Mouse (Mus musculus): ENCODE data around the gene Fancd2os. TPM values are rescaled to one million over a fixed set of nuclear protein-coding genes. Genes with fewer than 3 reads are reported as not detected.

Fancd2os gene
- total and polyA plus RNA-seq, 3 experiments: 0.12 to 0.22 TPM; not detected in 1

- Histone ChIP-seq H3K36me3 (ENCODE audit: control insufficient read depth in 1 of 2, insufficient read depth in 2 of 2, low read length in 2 of 2) (peaks cover 0 to 24% of the 10 kb centered on the region in 2 experiments), H3K27ac (ENCODE audit: control insufficient read depth, low read depth, low read length) (peak within 1 kb of the TSS; percentile 57), H3K79me2 (ENCODE audit: control insufficient read depth, insufficient read depth, low read length, poor library complexity) (peaks cover 10% of the 10 kb centered on the region), H3K9me3 (replicated peaks; ENCODE audit: insufficient read depth, low read length) (no peaks in the 10 kb centered on the region), H3K4me1 (ENCODE audit: control insufficient read depth in 1 of 2, insufficient read depth in 2 of 2, low read length in 2 of 2) (peaks cover 6 to 13% of the 10 kb centered on the region in 2 experiments), H3K4me3 (ENCODE audit: control insufficient read depth in 1 of 2, insufficient read depth in 1 of 2, low read depth in 2 of 2, low read length in 2 of 2) (peak within 1 kb of the TSS; percentile 88 to 100), H3K27me3 (ENCODE audit: control insufficient read depth in 1 of 2, insufficient read depth in 2 of 2, low read length in 2 of 2) (no peaks in the 10 kb centered on the region), H3K9ac (ENCODE audit: control insufficient read depth, low read depth, low read length, poor library complexity, severe bottlenecking) (peak within 1 kb of the TSS; percentile 98)
- TF ChIP-seq NELFE (IDR thresholded peaks at IDR 0.05; ENCODE audit: low read depth, low read length): peak; percentile 71
- peak; percentile 34 for TF ChIP-seq MXI1 (IDR thresholded peaks at IDR 0.05; ENCODE audit: low read depth, low read length)
- TF ChIP-seq TCF12 (IDR thresholded peaks at IDR 0.05; ENCODE audit: low read depth, low read length): 0 out of 2 replicates have a peak, but pooled peaks have one; percentile 0
- TF ChIP-seq MYB (IDR thresholded peaks at IDR 0.05; ENCODE audit: low read depth, low read length): no peak
- peak; percentile 14; the same call in 1 of the 2 replicates for TF ChIP-seq TBP (IDR thresholded peaks at IDR 0.05; ENCODE audit: low read depth, low read length)
- TF ChIP-seq ZMIZ1 (IDR thresholded peaks at IDR 0.05; ENCODE audit: low read depth, low read length): peak; percentile 78; the same call in 1 of the 2 replicates
- TF ChIP-seq USF2 (IDR thresholded peaks at IDR 0.05; ENCODE audit: borderline replicate concordance in 1 of 2, insufficient read depth in 1 of 2, low read depth in 1 of 2, low read length in 2 of 2): no peak
- TF ChIP-seq GABPA (IDR thresholded peaks at IDR 0.05; ENCODE audit: low read depth, low read length): no peak
- TF ChIP-seq MAFK (IDR thresholded peaks at IDR 0.05; ENCODE audit: borderline replicate concordance, low read depth, low read length): no peak
- peak; percentile 55 for TF ChIP-seq NRF1 (IDR thresholded peaks at IDR 0.05; ENCODE audit: insufficient read depth, low read depth, low read length, poor library complexity, severe bottlenecking)
- TF ChIP-seq MEF2A (IDR thresholded peaks at IDR 0.05; ENCODE audit: extremely low read depth, insufficient replicate concordance, low read depth, low read length, poor library complexity, severe bottlenecking): no peak
- peak; percentile 62 for TF ChIP-seq ELF1 (IDR thresholded peaks at IDR 0.05; ENCODE audit: low read depth, low read length)
- TF ChIP-seq UBTF (IDR thresholded peaks at IDR 0.05; ENCODE audit: borderline replicate concordance, insufficient read depth, low read depth, low read length): 0 out of 2 replicates have a peak, but pooled peaks have one; percentile 31
- 0 out of 2 replicates have a peak, but pooled peaks have one; percentile 26 for TF ChIP-seq POLR2AphosphoS2 (IDR thresholded peaks at IDR 0.05; ENCODE audit: low read length)
- TF ChIP-seq POLR2A (IDR thresholded peaks at IDR 0.05; ENCODE audit: control insufficient read depth in 1 of 2, insufficient read depth in 1 of 2, low read depth in 1 of 2, low read length in 2 of 2, poor library complexity in 1 of 2): peak; percentile 71 to 75; a peak in 2 of 4 replicates
- TF ChIP-seq HCFC1 (IDR thresholded peaks at IDR 0.05; ENCODE audit: low read depth, low read length): peak; percentile 65; the same call in 1 of the 2 replicates
- TF ChIP-seq MAX (IDR thresholded peaks at IDR 0.05; ENCODE audit: low read length): no peak; the same call in 1 of the 2 replicates
- peak; percentile 85 for DNase-seq (ENCODE audit: low read depth, low spot score)
Measured at GRCm38 (mm10) chr6:113623941-113624751, 23.6 kb upstream of the Fancd2os start, which contains the start of gene Vhl. TSS of gene Vhl (plus strand) at chr6:113623959.

All from MEL (cell line).